Mouse (Mus musculus) regulatory T cell (primary cell): ENCODE results near the gene Ptprs.

ENCODE experiments used
- in situ Hi-C: fragments of 300-600 bp; cut with MboI, MseI; formaldehyde crosslinking; loops from one replicate; pipeline ENCODE4 v1.15.1; 2025; ENCODE audit warnings: high pct_unique_total_duplicates

Gene Ptprs

GRCm38 (mm10) chr17:56493841-56494240 is 17.6 kb upstream of the Ptprs start:
- in situ Hi-C loops, result loop anchor here (5.0 kb wide), 1 partner anchor 48 kb away; no protein-coding TSS in a partner anchor

DNA sequence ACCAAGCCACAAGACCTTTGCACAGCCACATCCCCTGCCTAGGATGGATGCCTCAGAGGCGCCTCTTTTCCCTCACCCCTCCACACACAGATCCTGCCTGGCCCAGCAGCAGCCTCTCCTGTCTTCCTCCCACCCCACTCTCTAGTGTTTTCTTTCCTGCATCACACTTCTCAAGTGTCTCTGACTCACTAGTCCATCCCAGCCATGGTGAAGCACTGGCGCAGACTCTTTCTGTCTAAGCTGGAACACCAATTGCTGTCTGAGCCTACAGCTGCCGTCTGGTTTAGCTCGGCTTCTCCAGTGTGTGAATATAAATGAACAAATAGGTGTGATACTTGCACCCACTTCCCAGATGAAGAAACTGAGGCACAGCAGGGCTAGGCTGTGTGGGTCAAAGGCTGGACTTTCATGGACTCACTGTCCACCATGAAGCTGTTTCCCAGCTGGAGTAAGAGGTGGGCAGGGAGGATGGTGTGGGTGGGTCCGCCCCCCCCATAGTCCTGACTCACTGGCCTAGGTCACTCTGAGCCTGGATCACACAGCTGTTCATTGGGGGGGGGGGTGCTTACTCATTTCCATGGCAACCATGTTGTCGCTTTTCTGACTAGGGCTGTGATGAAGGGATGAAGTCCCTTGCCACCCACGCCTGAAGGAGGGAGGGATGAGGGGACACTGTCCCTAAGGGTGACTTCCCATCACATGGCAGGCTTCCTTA is 14.3 kb upstream of the Ptprs start:
- in situ Hi-C loops, result loop anchor here (5.0 kb wide), 1 partner anchor 52 kb away; no protein-coding TSS in a partner anchor

DNA sequence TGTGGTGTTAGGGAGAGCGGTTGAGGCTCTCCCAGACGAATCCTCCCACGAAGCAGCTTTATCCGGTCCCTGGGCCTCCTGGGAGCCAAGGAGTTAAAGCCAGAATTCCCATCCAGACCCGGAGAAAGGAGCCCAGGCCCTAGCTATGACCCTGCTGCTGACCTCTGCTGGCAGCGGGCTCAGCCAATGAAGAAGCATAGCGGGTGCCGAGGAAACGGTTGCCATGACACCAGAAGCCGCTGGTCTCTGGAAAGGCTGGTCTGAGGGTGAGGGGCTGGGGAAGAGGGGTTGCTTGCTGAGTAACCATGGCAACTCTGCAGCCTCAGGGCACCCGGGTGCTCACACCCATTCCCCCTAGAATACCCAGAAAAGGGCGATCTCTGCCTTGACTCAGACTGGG is 11.7 kb upstream of the Ptprs start:
- in situ Hi-C loops, result loop anchor here (5.0 kb wide), 1 partner anchor 131 kb away; no protein-coding TSS in a partner anchor

DNA sequence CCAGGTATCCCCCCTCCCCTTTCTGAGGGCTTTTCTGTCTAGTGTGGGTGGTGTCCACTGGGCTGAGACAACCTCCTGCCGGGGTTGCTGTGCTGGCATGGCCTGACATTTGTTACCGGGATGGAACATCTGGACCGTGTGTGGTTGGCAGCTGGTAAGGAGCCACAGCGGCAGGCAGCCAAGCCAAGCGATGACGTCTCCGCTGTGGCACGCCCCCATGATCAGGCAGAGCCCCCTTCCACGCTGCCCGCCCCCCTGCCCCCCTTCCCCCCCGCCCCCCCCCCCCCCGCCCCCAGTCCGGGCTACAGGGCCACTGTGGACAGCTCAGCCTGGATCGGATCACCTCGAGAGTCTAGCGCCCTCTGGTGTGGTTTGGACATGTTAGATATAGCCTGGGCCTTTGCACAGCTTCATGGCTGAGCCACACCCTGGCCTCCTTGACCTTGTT is 11.2 kb upstream of the Ptprs start:
- in situ Hi-C loops, result loop anchor here (5.0 kb wide), 1 partner anchor 130 kb away; no protein-coding TSS in a partner anchor

DNA sequence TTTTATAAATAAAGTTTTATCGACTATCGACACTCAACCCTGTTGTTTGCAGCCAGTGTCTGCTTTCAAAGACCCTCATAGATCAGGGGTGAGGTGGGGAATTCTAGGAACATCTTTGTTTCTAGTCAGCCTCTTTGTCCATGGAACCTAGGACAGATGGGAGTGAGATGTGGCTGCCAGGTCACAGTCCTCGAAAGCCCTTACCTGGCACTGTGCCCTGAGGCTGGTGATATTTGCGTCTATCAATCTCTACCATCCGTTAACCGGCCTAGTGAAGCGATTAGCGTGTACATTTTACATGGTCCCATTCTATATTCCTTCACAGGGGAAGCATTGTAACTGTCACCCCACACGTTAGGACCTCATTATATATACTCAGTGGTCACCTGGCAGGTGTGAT is 9.6 kb upstream of the Ptprs start:
- in situ Hi-C loops, result loop anchor here (5.0 kb wide), 1 partner anchor 129 kb away; no protein-coding TSS in a partner anchor

DNA sequence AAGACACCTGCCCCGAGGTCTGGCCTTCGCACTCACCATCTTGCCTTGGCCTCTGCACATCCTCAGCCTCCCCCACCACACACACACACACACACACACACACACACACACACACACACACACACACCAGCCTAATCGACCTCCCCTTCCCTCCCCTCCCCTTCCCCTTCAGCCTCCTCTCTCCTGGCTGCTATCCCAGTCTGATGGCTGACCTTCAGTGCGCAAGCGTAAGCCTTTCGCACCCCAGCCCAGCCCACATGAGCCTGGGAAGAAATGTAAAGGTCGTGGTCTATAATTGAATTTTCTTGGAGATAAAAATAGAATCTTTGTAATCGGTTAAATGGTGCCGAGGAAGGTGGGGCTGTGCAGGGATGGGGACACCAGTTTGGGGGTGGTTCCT is 8.8 kb upstream of the Ptprs start:
- in situ Hi-C loops, result loop anchor here (5.0 kb wide), 1 partner anchor 128 kb away; no protein-coding TSS in a partner anchor

GRCm38 (mm10) chr17:56482671-56483070 is 6.4 kb upstream of the Ptprs start:
- in situ Hi-C loops, result loop anchor here (5.0 kb wide), 1 partner anchor 60 kb away; no protein-coding TSS in a partner anchor

DNA sequence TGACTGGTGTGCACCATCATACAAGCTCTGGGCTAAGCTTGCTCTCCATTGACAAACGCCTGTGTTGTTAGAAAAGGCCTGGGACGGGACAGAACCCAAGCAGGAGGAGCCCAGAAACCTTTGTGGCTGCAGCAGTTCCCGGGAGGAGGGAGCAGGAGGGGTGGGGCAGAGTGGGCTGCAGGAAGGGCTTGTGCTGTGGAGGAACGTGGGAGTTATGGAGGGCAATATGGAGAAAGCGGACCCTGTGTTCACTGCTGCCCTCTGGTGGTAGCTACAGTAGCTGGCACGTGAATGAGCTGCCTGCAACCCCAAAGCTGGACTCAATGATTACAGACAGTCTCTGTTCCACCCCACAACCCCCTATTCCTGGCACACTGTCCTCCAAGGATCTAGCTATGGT is 3.1 kb upstream of the Ptprs start:
- in situ Hi-C loops, result no loop called here

DNA sequence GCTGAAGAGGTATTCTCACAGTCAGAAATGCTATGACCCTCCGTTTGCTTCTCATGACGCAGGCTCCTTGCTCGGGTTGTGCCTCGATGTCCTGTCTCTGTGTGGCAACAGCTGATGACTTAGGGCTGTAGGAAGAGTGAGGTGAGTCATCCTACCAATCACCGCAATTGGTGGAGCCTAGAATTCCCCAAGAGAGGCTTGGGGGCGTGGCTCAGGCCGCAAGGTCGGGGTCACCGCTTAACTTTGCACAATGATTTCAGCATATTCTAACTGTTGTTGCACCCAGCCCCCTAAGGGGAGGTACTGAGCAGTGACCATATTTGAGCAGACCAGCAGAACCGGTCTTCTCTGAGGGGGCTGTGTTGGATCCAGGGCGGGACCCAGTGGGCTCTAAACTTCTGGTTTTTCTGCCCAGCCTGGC is 1.9 kb upstream of the Ptprs start:
- in situ Hi-C loops, result no loop called here

DNA sequence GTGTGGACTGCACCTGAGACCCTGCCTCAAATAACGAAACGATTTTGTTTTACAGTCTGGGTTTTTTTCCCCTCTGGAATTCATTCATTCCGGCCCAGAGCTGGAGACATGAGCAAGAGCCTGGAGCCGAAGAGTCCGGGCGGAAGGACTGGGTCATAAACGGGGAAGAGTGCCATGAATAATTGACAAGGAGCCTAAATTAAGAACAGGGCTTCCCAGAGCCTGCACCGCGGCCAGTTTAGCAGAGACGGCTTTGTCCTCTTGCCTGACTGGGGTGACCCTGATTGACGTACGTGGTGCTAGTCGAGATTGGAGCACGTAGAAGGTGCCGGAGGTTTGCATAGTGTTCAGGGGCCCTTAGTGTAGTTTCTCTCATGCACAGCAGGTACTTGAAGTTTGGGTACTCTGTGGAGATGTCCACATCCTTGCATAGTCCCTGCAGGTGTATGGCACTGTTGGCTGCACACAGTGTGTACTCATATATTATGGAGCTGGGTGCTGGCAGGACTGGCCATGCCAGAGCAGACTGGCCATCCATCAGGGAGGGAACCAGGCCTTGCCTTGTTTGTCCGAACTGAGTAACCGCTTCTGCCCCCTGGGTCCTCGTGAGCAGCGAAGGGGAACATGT is 1.0 kb upstream of the Ptprs start:
- in situ Hi-C loops, result no loop called here

DNA sequence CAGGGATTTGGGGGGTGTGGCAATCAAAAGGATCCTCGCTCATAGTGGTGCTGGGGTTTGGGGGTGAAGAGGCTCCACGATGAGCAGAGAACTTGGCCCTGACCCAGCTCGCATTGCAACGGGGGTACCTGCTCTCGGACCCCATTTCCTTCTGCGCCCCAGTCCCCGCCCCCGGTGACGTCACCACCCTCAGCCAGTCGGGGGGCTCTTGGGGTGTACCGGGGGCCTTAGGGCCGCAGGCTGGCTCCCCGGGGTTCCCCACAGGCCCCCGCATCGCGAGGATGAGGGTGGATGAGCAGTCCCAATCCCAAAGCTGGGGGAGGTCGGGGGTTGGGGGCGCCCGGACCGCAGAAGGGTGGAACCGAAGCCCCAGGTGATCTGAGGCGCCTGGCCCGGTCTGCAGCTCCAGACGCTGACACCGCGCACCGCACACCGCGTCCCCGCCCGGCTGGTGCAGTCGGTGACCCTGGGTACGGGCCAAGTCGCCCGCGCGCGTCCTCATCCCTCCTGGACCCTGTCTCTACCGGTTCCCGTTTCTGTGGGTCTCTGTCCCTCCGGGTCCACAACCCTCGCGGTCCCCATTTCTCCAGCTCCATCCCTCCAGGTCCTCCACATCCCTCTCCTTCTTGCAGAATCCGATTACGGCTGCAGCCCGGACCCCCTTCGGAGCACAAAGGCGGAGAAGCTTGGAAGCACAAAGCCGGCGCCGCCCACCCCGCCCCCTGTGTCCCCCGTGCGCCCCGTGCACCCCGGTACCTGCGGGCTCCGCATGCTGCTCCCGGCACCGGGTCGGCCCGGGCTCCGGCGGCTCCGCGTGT is 490 bp downstream of the Ptprs start:
- in situ Hi-C loops, result no loop called here

DNA sequence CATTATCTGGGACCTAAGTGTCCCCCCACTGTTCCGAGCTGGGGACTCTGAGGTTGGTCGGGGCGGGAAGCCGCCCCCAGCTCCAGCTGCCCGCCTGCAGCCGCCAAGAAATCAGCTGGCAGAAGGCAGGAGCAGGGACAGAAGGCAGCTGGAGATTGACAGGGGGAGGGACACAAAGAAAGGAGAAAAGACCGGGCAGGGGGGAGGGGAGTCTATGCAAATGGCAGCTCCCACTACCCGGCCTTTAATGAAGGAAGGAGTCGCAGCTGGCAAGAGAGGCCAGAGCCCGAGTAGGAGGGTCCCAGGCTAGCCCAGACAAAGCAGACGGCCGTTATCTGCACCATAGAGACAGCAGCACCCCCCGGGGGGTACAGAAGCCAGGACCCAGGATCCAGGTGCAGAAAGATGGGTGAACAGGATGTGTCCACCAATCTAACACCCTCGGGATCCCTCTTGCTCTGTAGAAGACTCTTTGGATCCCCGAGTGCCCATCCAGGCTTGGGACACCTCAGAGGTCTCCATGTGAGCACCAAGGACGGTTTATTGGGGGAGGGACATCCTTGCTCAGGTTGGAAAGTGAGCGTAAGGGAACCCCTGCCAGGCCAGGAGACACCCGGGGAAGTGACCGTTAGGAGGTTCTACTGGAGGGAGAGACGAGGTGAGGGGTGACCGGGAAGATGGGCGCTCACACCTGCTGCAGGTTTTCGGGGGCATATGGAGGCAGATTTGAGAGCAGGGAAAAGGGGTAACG is 1.3 kb downstream of the Ptprs start:
- in situ Hi-C loops, result no loop called here

- in situ Hi-C loops, result no loop called here
Observed at GRCm38 (mm10) chr17:56474311-56474830, 1.9 kb downstream of the Ptprs start.

DNA sequence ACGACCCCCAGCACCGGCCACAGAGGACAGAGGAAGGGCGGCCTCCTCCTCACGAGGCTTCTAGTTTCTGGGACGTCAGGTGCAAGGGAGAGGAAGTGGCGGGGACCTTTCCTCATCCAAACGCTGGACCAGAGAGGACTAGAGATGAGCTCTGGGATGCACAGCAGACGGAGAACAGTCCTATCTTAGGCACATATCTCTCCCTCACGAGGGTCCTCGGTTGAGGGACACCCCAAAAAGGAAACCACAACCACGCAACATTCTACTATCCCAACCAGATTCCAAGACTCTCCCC is 2.7 kb downstream of the Ptprs start:
- in situ Hi-C loops, result no loop called here

GRCm38 (mm10) chr17:56472733-56473610 is 3.3 kb downstream of the Ptprs start:
- in situ Hi-C loops, result no loop called here

DNA sequence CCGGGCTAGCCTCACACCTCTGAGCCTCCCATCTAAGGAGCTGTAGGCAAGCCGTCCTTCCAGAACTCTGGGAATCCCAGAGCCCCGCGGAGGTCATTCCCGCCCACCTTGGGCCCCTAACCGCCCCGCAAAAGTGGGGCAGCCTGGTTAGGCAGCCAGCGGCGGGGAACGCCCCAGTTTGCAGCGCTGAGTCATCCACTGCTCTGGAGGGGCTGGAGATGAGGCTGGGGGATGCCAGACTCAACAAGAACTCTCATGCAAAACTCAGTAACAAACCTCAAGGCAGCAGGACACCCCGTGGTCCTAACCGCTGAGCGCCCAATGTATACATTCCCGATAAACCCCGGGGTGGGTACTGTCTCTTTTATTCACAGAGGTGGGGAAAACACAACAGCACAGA is 4.2 kb downstream of the Ptprs start:
- in situ Hi-C loops, result no loop called here

GRCm38 (mm10) chr17:56471136-56471535 is 5.1 kb downstream of the Ptprs start:
- in situ Hi-C loops, result no loop called here

DNA sequence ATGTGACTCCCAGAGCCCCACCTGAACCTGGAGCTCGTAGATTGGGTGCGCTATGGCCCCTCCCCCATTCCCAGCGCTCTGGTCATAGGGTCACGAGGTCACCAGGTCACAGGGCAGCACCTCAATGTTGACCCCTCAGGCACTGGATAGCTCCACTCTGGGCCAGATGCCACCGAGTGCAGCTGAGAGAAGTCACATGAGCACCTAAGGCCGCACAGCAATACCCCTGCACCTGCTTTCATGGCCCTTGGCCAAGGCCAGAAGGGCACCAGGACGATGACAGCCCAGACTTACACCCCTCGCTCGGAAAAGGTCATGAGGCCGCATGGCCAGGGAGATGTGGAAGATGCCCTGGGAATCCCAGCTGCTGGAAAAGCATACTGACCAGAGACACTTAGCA is 5.7 kb downstream of the Ptprs start:
- in situ Hi-C loops, result no loop called here

GRCm38 (mm10) chr17:56470001-56470436 is 6.3 kb downstream of the Ptprs start:
- in situ Hi-C loops, result no loop called here

- in situ Hi-C loops, result loop anchor here (10.0 kb wide), 1 partner anchor 584 kb away; no protein-coding TSS in a partner anchor
Observed at GRCm38 (mm10) chr17:56469275-56469674, 7.0 kb downstream of the Ptprs start.
